Mouse (Mus musculus) left cerebral cortex, adult 18-20 months (tissue): ENCODE results near the gene Jag2. TPM values are rescaled to one million over a fixed set of nuclear protein-coding genes. Genes with fewer than 3 reads are reported as not detected.

ENCODE experiments used
- DNase-seq, 2 experiments: peaks; one replicate each; pipeline ENCODE4 v3.0.0; 2021 to 2022; ENCODE audit warnings: low spot score in 2 of 2, mixed read lengths in 1 of 2
- total RNA-seq, 2 experiments: library from RNA; stranded (reverse); gene quantifications; 2 replicates each; pipeline ENCODE4 v1.2.3; 2021

Jag2 gene
- total RNA-seq, 2 experiments from 2014 or later = 53.4 to 58.9 TPM

- peak; percentile 62 to 74 for DNase-seq
These were observed 12.5 kb upstream of the Jag2 start, which contains the start of gene Nudt14 for GRCm38 (mm10) chr12:112941776-112942713. Nudt14 (minus strand) TSS chr12:112942124.

- DNase-seq = peak in 1 of 2 experiments; percentile 30
These were observed 11.7 kb upstream of the Jag2 start for GRCm38 (mm10) chr12:112941156-112941775.

- DNase-seq = no peak
These were observed 11.1 kb upstream of the Jag2 start for GRCm38 (mm10) chr12:112940710-112941109.

- no peak for DNase-seq
These were observed 10.7 kb upstream of the Jag2 start for GRCm38 (mm10) chr12:112940238-112940637.

- DNase-seq = no peak
These were observed 9.4 kb upstream of the Jag2 start for GRCm38 (mm10) chr12:112938873-112939565.

GRCm38 (mm10) chr12:112938366-112938765, 8.8 kb upstream of the Jag2 start:
- no peak for DNase-seq

GRCm38 (mm10) chr12:112937906-112938305, 8.3 kb upstream of the Jag2 start:
- DNase-seq = peak; percentile 58 to 60

- DNase-seq = no peak
These were observed 3.1 kb upstream of the Jag2 start for GRCm38 (mm10) chr12:112932647-112933046.

GRCm38 (mm10) chr12:112928401-112929241, 955 bp downstream of the Jag2 start:
- DNase-seq = peak; percentile 55 to 77

- DNase-seq = no peak
These were observed 2.3 kb downstream of the Jag2 start for GRCm38 (mm10) chr12:112927265-112927664.

GRCm38 (mm10) chr12:112925950-112926349, 3.6 kb downstream of the Jag2 start:
- DNase-seq = no peak

- DNase-seq = no peak
These were observed 7.0 kb downstream of the Jag2 start for GRCm38 (mm10) chr12:112922541-112922940.

GRCm38 (mm10) chr12:112921518-112921917, 8.1 kb downstream of the Jag2 start:
- DNase-seq = no peak

- no peak for DNase-seq
These were observed 11.7 kb downstream of the Jag2 start for GRCm38 (mm10) chr12:112917906-112918305.

- DNase-seq = no peak
These were observed 12.1 kb downstream of the Jag2 start for GRCm38 (mm10) chr12:112917486-112917885.

- DNase-seq = no peak
These were observed 12.7 kb downstream of the Jag2 start for GRCm38 (mm10) chr12:112916698-112917400.

GRCm38 (mm10) chr12:112915587-112915986, 14.0 kb downstream of the Jag2 start:
- no peak for DNase-seq

- no peak for DNase-seq
These were observed 15.0 kb downstream of the Jag2 start for GRCm38 (mm10) chr12:112914527-112914926.

- DNase-seq = no peak
These were observed 16.4 kb downstream of the Jag2 start for GRCm38 (mm10) chr12:112912951-112913745.
